Mouse (Mus musculus) gastrocnemius, adult 18-20 months (tissue): Measurements from ENCODE around the gene Car6. TPM values are rescaled to one million over a fixed set of nuclear protein-coding genes. Genes with fewer than 3 reads are reported as not detected.

Source experiments
- DNase-seq: peaks from one replicate; pipeline ENCODE4 v3.0.0; 2021; ENCODE audit warnings: low spot score
- total RNA-seq, 2 experiments: library from RNA; stranded (reverse); gene quantifications; 2 replicates each; pipeline ENCODE4 v1.2.3; 2021

Gene Car6
- total RNA-seq, 2 experiments from 2014 or later: not detected

- no peak for DNase-seq
These were observed 63.6 kb downstream of the Car6 start for GRCm38 (mm10) chr4:150137368-150138083.

Other genes starting within 250 kb of the Car6 start
- 1 to 10 TPM; 5.9 to 9.6 TPM for gene Spsb1, start 246.3 kb downstream of the Car6 start, total RNA-seq
- gene H6pd, start 192.3 kb downstream of the Car6 start, total RNA-seq: 10 to 100 TPM; 45.5 to 56.8 TPM
- gene Gpr157, start 114.0 kb downstream of the Car6 start, total RNA-seq: 10 to 100 TPM; 34.5 to 38.2 TPM
- not detected for gene Slc2a5, start 82.0 kb downstream of the Car6 start, total RNA-seq
- not detected for gene Slc2a7, start 52.4 kb downstream of the Car6 start, total RNA-seq
- gene Eno1, start 35.4 kb upstream of the Car6 start, total RNA-seq: 10 to 100 TPM; 59.3 to 62.6 TPM
- 10 to 100 TPM; 66.1 to 70.4 TPM for gene Rere, start 80.3 kb upstream of the Car6 start, total RNA-seq